Mouse (Mus musculus): Measurements from ENCODE around the gene Slc25a45. TPM values are rescaled to one million over a fixed set of nuclear protein-coding genes. Genes with fewer than 3 reads are reported as not detected.

The Slc25a45 gene
- polyA plus RNA-seq, 1 experiment = 241 TPM

- WGBS = 13% methylated on average over 11 of the region's 11 CpGs
- Histone ChIP-seq H3K36me3 (ENCODE audit: control insufficient read depth, insufficient read depth, low read length) (peaks cover 14% of the 10 kb centered on the region), H3K27me3 (ENCODE audit: control insufficient read depth, insufficient read depth, low read length) (no peaks in the 10 kb centered on the region), H3K4me3 (ENCODE audit: low read depth, low read length) (peak overlapping the region; percentile 19; the same call in 1 of the 2 replicates), H3K27ac (ENCODE audit: insufficient read depth, low read depth, low read length) (peak overlapping the region; percentile 99), H3K4me1 (ENCODE audit: control insufficient read depth, insufficient read depth, insufficient read length, low read length) (peaks cover 43% of the 10 kb centered on the region)
- TF ChIP-seq POLR2A (IDR thresholded peaks at IDR 0.05; ENCODE audit: low read depth, low read length) = peak; percentile 7; the same call in 1 of the 2 replicates
- peak; percentile 94 for TF ChIP-seq CTCF (IDR thresholded peaks at IDR 0.05; ENCODE audit: extremely low read depth, insufficient read length, insufficient replicate concordance, low read depth, low read length)
These were observed 27.6 kb upstream of the Slc25a45 start for GRCm38 (mm10) chr19:5849843-5850527.

- Histone ChIP-seq H3K36me3 (ENCODE audit: control insufficient read depth, insufficient read depth, low read length) (peaks cover 22% of the 10 kb centered on the region), H3K4me1 (ENCODE audit: control insufficient read depth, insufficient read depth, insufficient read length, low read length) (peaks cover 43% of the 10 kb centered on the region), H3K4me3 (ENCODE audit: low read depth, low read length) (no peak overlapping the region), H3K27ac (ENCODE audit: insufficient read depth, low read depth, low read length) (peak overlapping the region; percentile 88), H3K27me3 (ENCODE audit: control insufficient read depth, insufficient read depth, low read length) (no peaks in the 10 kb centered on the region)
- TF ChIP-seq POLR2A (IDR thresholded peaks at IDR 0.05; ENCODE audit: low read depth, low read length) (no peak), CTCF (IDR thresholded peaks at IDR 0.05; ENCODE audit: extremely low read depth, insufficient read length, insufficient replicate concordance, low read depth, low read length) (no peak)
- 82% methylated on average over 3 of the region's 3 CpGs for WGBS
These were observed 26.7 kb upstream of the Slc25a45 start for GRCm38 (mm10) chr19:5850860-5851259.

- H3K4me3 ChIP-seq (ENCODE audit: low read depth, low read length) = peak overlapping the region; percentile 21; the same call in 1 of the 2 replicates
- 18% methylated on average over 5 of the region's 5 CpGs for WGBS
- H3K4me1 ChIP-seq (ENCODE audit: control insufficient read depth, insufficient read depth, insufficient read length, low read length) = peaks cover 43% of the 10 kb centered on the region
- TF ChIP-seq POLR2A (IDR thresholded peaks at IDR 0.05; ENCODE audit: low read depth, low read length) (no peak), CTCF (IDR thresholded peaks at IDR 0.05; ENCODE audit: extremely low read depth, insufficient read length, insufficient replicate concordance, low read depth, low read length) (no peak)
- H3K27me3 ChIP-seq (ENCODE audit: control insufficient read depth, insufficient read depth, low read length) = no peaks in the 10 kb centered on the region
- H3K27ac ChIP-seq (ENCODE audit: insufficient read depth, low read depth, low read length) = peak overlapping the region; percentile 88
- H3K36me3 ChIP-seq (ENCODE audit: control insufficient read depth, insufficient read depth, low read length) = peaks cover 27% of the 10 kb centered on the region
These were observed 26.1 kb upstream of the Slc25a45 start for GRCm38 (mm10) chr19:5851481-5851971.

GRCm38 (mm10) chr19:5852035-5852722 is 25.4 kb upstream of the Slc25a45 start:
- TF ChIP-seq POLR2A (IDR thresholded peaks at IDR 0.05; ENCODE audit: low read depth, low read length) = no peak
- no peak for TF ChIP-seq CTCF (IDR thresholded peaks at IDR 0.05; ENCODE audit: extremely low read depth, insufficient read length, insufficient replicate concordance, low read depth, low read length)
- Histone ChIP-seq H3K36me3 (ENCODE audit: control insufficient read depth, insufficient read depth, low read length) (peaks cover 32% of the 10 kb centered on the region), H3K27ac (ENCODE audit: insufficient read depth, low read depth, low read length) (peak overlapping the region; percentile 88), H3K27me3 (ENCODE audit: control insufficient read depth, insufficient read depth, low read length) (no peaks in the 10 kb centered on the region), H3K4me1 (ENCODE audit: control insufficient read depth, insufficient read depth, insufficient read length, low read length) (peaks cover 42% of the 10 kb centered on the region), H3K4me3 (ENCODE audit: low read depth, low read length) (no peak overlapping the region)
- 61% methylated on average over 12 of the region's 12 CpGs for WGBS

GRCm38 (mm10) chr19:5856604-5857003 is 21.0 kb upstream of the Slc25a45 start:
- no peak overlapping the region for H3K27ac ChIP-seq (ENCODE audit: insufficient read depth, low read depth, low read length)
- peaks cover 15% of the 10 kb centered on the region for H3K4me1 ChIP-seq (ENCODE audit: control insufficient read depth, insufficient read depth, insufficient read length, low read length)
- peaks cover 54% of the 10 kb centered on the region for H3K36me3 ChIP-seq (ENCODE audit: control insufficient read depth, insufficient read depth, low read length)
- 92% methylated on average over 9 of the region's 9 CpGs for WGBS
- no peak overlapping the region for H3K4me3 ChIP-seq (ENCODE audit: low read depth, low read length)
- no peak for TF ChIP-seq POLR2A (IDR thresholded peaks at IDR 0.05; ENCODE audit: low read depth, low read length)
- no peak for TF ChIP-seq CTCF (IDR thresholded peaks at IDR 0.05; ENCODE audit: extremely low read depth, insufficient read length, insufficient replicate concordance, low read depth, low read length)
- no peaks in the 10 kb centered on the region for H3K27me3 ChIP-seq (ENCODE audit: control insufficient read depth, insufficient read depth, low read length)

- H3K4me1 ChIP-seq (ENCODE audit: control insufficient read depth, insufficient read depth, insufficient read length, low read length) = no peaks in the 10 kb centered on the region
- H3K27me3 ChIP-seq (ENCODE audit: control insufficient read depth, insufficient read depth, low read length) = no peaks in the 10 kb centered on the region
- H3K27ac ChIP-seq (ENCODE audit: insufficient read depth, low read depth, low read length) = no peak overlapping the region
- no peak overlapping the region for H3K4me3 ChIP-seq (ENCODE audit: low read depth, low read length)
- H3K36me3 ChIP-seq (ENCODE audit: control insufficient read depth, insufficient read depth, low read length) = peaks cover 66% of the 10 kb centered on the region
- WGBS = 97% methylated on average over 14 of the region's 14 CpGs
- no peak for TF ChIP-seq CTCF (IDR thresholded peaks at IDR 0.05; ENCODE audit: extremely low read depth, insufficient read length, insufficient replicate concordance, low read depth, low read length)
- TF ChIP-seq POLR2A (IDR thresholded peaks at IDR 0.05; ENCODE audit: low read depth, low read length) = no peak
These were observed 15.1 kb upstream of the Slc25a45 start for GRCm38 (mm10) chr19:5862335-5863085.
